Mouse (Mus musculus): ENCODE results near the gene Foxp2.

DNA sequence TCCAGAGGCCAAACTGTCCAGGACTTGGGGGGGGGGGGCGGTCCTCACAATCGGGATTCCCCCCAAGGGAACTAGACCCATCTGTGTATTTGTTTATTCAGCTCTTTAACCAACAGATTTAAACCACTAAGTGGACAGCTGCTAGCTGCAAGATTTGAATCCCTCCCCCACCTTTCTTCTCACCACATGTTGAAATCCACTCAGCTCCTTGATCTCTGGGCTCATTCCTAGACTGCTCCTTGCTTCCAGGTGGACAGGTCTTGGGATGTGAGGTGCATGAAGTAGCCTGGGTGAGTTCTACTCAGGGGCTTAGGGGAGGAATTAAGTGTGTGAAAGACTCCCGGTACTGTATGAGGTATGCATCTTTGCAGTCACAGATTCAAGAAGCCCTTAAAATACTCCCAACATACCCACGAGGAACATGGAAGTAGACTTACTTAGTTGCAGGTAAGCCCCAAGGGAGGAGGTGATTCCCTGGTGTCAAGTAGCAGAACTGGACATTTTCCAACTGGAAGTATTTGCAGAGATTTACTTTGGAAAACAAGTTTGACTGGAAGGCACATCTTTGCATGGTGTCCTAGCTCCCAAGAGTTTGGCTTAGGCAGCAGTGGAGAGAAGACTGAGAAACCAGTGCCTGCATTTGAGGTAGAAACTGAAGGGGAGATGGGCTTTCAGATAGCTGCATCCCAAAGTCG, 2.3 kb downstream of the Foxp2 start:
- no peak for TF ChIP-seq POLR2A (IDR thresholded peaks at IDR 0.05; ENCODE audit: borderline replicate concordance, extremely low read depth, insufficient read depth, insufficient read length, poor library complexity, severe bottlenecking)
- no peak for TF ChIP-seq CTCF (IDR thresholded peaks at IDR 0.05; ENCODE audit: borderline replicate concordance, extremely low read depth, insufficient read depth, insufficient read length)

Data from brain, embryonic 14.5 days (tissue).